Mouse (Mus musculus) ovary, postnatal 36 days (tissue): Measurements from ENCODE around the gene Mcur1.
A peak's percentile ranks its signal among the peaks of the same experiment; 100 is the strongest.

Source experiments
- DNase-seq: peaks from one replicate; pipeline ENCODE4 v3.0.0; 2022; ENCODE audit warnings: low spot score, mixed read lengths

Gene Mcur1

GRCm38 (mm10) chr13:43559711-43560457 lies at the start of gene Mcur1:
Gene Mcur1, minus strand, starts transcription at chr13:43560191.
- peak; percentile 97 for DNase-seq

GRCm38 (mm10) chr13:43608854-43609253 lies 48.9 kb upstream of the Mcur1 start:
- no peak for DNase-seq

DNA sequence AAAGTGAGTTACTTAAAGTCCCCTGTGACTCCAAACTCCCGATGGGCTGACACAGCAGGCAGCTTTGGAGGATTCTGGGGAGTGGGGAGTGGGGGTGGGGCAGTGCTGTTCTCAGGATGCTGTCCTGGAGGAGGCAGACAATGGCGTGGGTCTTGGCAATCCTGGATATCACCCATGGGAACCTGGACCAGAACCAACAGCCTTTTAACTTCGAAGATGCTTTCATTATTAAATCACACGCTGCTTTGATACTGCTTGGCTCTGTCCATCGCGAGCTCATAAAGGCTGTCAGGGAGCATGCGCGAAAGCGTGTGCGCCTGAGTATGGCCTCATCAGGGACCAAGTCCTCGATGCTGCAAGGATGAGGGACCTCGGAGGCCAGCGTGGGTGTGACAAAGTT lies 43.1 kb upstream of the Mcur1 start:
- no peak for DNase-seq

DNA sequence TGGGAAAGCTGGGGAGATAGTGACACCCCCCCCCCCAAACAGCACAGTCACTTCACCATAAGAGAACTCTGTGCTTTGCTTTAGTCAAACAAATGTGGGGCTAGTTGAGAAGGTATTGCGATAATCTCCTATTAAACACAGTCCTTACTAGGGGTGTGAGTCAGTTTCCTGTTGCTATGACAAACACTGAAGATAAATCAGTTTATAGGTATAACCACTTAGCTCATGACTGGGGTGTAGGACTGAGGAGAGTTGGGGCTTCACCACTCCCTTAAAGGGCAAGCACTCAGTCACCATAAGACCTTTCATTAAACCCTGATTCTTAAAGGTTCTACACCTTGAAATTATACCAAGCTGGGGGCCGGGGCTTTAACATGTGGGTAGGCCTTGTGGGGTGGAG lies 42.4 kb upstream of the Mcur1 start:
- no peak for DNase-seq

GRCm38 (mm10) chr13:43600967-43601366 lies 41.0 kb upstream of the Mcur1 start:
- DNase-seq: no peak

DNA sequence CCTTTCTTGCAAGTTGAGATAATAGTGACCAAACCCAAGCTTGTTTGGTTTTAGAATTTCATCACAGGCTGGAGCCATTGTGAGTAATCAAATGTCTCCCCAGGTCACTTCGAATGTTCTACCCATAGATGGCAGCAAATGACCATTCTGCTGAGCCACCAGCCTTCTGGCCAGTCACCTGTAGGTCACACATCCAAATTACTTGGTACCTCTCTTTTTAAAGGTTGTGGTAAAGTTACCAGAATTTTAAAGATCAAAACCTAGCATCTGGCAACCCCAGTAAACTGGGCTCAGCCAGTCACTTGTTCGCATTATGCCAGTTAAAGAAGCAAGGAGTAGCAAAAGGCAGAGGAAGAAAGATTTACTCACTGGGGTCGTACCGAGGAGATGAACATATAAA lies 35.9 kb upstream of the Mcur1 start:
- peak; percentile 14 for DNase-seq

GRCm38 (mm10) chr13:43592681-43593068 lies 32.7 kb upstream of the Mcur1 start:
- peak; percentile 11 for DNase-seq

- DNase-seq: no peak
Measured at GRCm38 (mm10) chr13:43591828-43592680, 32.1 kb upstream of the Mcur1 start.

DNA sequence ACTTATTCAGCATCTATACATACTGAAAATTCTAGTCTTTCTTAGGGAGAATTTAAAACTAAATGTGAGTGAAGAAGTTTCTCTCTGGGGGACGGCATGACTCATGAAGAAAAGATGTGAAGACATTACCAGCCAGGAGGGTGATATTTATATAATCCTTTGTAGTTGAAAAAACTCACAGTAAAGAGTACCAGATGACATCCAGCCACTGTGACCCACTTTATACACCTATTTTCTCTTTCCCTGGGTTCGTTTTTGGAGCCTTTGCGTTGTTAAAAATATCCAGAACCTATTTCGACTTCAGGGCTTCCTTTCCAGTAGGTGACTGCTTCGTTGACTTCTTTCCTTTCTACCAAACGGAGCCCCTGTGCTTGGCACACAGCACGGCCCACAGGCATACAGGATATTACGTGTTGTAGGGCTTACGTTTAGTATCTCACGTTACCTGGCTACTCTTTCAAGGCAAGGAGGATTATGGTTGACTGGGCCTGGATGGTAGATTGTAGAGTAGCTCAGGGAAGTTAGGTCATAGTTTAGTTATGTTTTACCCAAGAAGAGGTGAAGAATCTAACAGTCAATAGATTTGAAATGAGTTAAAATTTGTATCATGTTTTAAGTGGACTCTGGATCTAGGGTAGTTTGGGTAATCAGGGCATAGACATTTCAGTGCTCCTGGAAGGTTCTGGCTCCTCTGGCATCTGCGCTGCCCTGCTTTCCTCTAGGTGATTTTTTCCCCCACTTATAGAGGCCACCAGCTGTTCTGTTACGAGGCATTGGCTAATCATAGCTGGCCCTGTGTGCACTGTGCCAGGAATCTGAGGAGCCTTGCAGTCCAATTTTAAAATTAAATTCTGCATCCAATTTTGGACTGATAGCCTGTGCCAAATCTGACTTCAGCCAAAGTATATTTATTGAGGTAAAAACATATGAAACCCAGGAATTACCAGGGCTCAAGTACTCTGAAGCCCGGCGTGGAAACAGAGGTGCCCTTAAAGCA lies 28.2 kb upstream of the Mcur1 start:
- no peak for DNase-seq

DNA sequence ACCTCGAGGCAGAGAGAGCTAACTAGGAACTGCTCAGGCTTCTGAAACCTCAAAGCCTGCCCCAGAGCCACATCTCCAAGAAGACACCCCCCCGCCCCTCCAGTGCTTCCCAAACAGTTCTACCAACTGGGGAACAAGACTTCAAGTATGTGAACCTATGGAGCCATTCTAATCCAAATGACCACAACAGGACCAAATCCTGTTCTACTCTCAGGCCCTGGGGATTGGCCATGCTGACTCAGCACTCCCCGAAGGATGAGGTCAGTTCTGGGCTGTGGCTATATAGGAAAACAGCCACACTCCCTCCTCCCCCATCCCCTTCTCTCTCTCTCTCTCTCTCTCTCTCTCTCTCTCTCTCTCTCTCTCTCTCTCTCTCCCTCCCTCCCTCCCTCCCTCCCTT lies 27.0 kb upstream of the Mcur1 start:
- no peak for DNase-seq

GRCm38 (mm10) chr13:43585335-43585734 lies 25.3 kb upstream of the Mcur1 start:
- DNase-seq: no peak

DNA sequence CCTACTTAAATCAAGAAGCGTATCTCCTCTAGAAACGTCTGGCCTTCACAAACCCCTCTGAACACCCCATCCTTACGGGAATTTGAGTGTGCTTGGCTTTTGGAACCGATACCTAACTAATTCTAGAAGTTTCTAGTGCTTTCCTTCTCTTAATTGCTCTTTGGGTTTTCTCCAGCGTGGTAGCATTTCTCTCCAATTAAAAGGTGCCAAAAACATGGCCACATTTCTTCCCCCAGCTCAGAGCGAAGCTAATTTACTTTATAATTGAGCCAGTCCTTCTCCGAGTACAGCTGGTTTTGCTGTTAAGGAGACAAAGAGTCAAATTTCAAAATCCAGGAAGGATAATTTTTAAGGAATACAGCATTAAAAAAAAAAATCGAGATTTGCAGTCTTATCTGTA lies 23.5 kb upstream of the Mcur1 start:
- DNase-seq: no peak

DNA sequence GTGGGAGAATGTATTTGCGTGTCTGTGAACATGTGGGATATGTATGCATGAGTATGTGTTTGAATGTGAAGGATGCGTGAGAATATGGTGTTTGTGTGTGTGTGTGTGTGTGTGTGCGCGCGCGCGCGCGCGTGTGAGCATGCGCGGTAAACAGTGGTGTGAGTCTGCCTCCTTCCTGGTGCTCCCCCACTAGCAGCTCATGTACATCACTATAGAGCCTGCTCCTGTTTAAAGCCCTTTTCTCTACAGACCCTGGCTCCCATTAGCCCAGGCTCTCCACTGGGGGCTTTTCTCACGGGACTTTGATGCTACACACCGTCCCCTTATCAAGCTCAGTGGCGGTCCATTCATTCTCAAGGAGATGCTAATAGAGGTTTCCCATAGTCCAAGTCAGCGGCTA lies 23.0 kb upstream of the Mcur1 start:
- DNase-seq: no peak

DNA sequence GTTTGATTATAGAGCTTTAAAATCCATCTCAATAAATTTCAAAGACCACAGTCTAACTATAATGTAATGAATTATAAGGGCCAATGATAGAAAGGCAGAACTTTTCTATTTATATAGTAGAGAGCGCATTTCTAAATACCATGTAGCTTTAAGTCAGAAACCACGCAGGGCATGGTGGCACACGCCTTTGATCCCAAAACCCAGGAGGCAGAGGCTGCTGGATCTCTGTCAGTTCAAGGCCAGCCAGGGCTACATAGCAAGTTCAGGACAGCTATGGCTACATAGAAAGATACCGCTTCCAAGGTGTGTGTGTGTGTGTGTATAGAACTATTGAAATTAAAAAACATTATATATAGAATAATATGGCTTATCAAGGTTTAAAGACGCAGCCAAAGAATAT lies 20.7 kb upstream of the Mcur1 start:
- DNase-seq: no peak

- peak; percentile 50 for DNase-seq
Measured at GRCm38 (mm10) chr13:43579740-43580139, 19.7 kb upstream of the Mcur1 start.

- no peak for DNase-seq
Measured at GRCm38 (mm10) chr13:43577766-43578165, 17.8 kb upstream of the Mcur1 start.

DNA sequence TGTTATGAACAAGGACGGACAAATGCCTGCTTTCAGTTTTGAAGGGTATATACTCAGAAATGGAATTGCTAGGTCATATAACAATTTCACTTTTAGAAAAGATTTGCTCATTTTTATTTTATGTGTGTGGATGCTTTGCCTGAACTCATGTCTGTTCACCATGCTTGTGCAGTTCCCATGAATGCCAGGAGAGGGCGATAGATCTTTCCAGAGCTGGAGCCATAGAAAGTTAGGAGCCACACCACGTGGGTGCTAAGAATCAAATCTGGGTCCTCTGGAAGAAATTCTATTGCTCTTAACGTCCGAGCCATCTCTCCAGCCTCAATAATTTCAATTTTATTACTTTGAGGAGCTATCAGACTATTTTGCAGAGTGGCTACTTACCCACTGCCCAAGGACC lies 17.3 kb upstream of the Mcur1 start:
- no peak for DNase-seq

DNA sequence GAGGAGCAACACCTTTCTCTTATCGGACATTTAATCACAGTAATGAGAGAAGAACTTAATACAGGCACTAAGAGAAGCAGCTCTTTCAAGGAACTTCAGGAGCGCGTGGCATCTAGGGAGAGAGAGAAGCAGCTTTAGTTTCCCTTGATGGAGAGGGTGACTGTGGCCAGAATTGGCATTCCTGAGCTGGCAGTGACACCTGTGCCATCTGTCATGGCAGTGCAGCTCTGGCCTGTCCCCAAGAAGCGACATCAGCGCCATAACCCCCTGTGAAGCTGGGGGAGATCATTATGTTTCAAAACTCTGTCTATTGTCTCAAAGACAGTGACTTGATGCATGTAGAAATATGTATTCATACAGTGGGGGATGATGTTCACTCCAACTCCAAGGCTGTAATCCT lies 15.4 kb upstream of the Mcur1 start:
- no peak for DNase-seq

DNA sequence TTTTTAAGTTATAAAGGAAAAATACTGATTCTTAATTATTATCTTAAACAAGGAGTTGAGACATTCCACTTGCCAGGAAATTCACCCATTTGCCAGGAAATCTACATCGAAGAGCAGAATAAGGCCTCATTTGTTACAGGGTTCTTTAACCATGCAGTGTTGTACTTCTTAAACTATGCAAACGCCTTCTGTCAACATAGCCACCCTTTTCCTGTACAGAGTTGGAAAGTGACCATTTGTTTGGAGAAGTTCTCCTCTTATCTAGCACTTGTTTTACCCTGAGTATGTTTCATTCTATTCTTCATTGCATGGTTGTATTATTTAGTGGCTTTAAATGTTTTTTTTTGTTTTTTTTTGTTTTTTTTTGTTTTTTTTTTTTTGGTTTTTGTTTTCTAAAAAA lies 14.0 kb upstream of the Mcur1 start:
- DNase-seq: no peak

GRCm38 (mm10) chr13:43567141-43567891 lies 7.3 kb upstream of the Mcur1 start:
- DNase-seq: no peak

- no peak for DNase-seq
Measured at GRCm38 (mm10) chr13:43566184-43566583, 6.2 kb upstream of the Mcur1 start.
